Mouse (Mus musculus) CH12.LX (cell line): ENCODE results near the gene F2. TPM values are rescaled to one million over a fixed set of nuclear protein-coding genes. Genes with fewer than 3 reads are reported as not detected.

Experiments used
- DNase-seq: peaks from one replicate; pipeline ENCODE4 v3.0.0-alpha.2; 2013; ENCODE audit errors: extremely low read depth
- H3K27ac ChIP-seq: 2 replicates; pipeline ENCODE4 v1.5.1; 2012; ENCODE audit warnings: low read depth, mild to moderate bottlenecking, control low read depth, moderate library complexity; ENCODE audit not compliant: insufficient read depth
- H3K27me3 ChIP-seq: replicated peaks from 2 replicates; pipeline ENCODE3; 2012; ENCODE audit warnings: inconsistent platforms
- H3K36me3 ChIP-seq, 2 experiments: replicated peaks in 1 of 2; 2 replicates each; pipeline versions ENCODE3 to v1.6.1; 2012; ENCODE audit warnings: inconsistent platforms in 1 of 2, low read length in 1 of 2, mild to moderate bottlenecking in 1 of 2, mixed read lengths in 1 of 2, moderate library complexity in 1 of 2; ENCODE audit not compliant: control insufficient read depth in 1 of 2, insufficient read depth in 1 of 2
- H3K4me1 ChIP-seq, 2 experiments: 2 replicates each; pipeline ENCODE4 v1.6.1; 2012; ENCODE audit warnings: inconsistent platforms in 1 of 2, moderate library complexity in 1 of 2; ENCODE audit not compliant: insufficient read depth in 2 of 2, control insufficient read depth in 1 of 2
- H3K4me2 ChIP-seq: 2 replicates; pipeline ENCODE4 v1.6.1; 2012; ENCODE audit warnings: low read depth, mild to moderate bottlenecking, control low read depth; ENCODE audit not compliant: poor library complexity, insufficient read depth, severe bottlenecking
- H3K4me3 ChIP-seq, 3 experiments: fragments of 150-350 bp in 1 of 3; sonication (generic) in 1 of 3; replicated peaks in 1 of 3; 2 replicates each; pipeline versions ENCODE3 to v1.5.1; 2011 to 2012; ENCODE audit warnings: low read depth in 2 of 3, low read length in 2 of 3, mild to moderate bottlenecking in 2 of 3, moderate library complexity in 2 of 3, control low read depth in 1 of 3, improper control_type of control experiment in 1 of 3, inconsistent platforms in 1 of 3, mixed read lengths in 1 of 3; ENCODE audit not compliant: poor library complexity in 1 of 3
- H3K79me2 ChIP-seq: replicated peaks from 2 replicates; pipeline ENCODE4 v1.6.1; 2012; ENCODE audit warnings: mild to moderate bottlenecking, moderate library complexity; ENCODE audit not compliant: control insufficient read depth, poor library complexity, insufficient read depth, severe bottlenecking; ENCODE audit errors: extremely low read depth
- H3K9ac ChIP-seq: 2 replicates; pipeline ENCODE4 v1.6.1; 2012; ENCODE audit warnings: low read depth, mild to moderate bottlenecking, control low read depth, moderate library complexity; ENCODE audit not compliant: insufficient read depth
- H3K9me3 ChIP-seq: replicated peaks from 2 replicates; pipeline ENCODE3; 2012; ENCODE audit warnings: low read length, inconsistent platforms, mixed read lengths
- BHLHE40 ChIP-seq: IDR thresholded peaks from 2 replicates; pipeline ENCODE4 v1.6.1; 2011; ENCODE audit warnings: mild to moderate bottlenecking, low read depth, low read length, improper control_type of control experiment
- CHD1 ChIP-seq: IDR thresholded peaks from 2 replicates; pipeline ENCODE4 v1.6.1; 2012; ENCODE audit warnings: low read depth, low read length, improper control_type of control experiment, inconsistent platforms
- CHD2 ChIP-seq: IDR thresholded peaks from 2 replicates; pipeline ENCODE4 v1.6.1; 2011; ENCODE audit warnings: low read length, improper control_type of control experiment
- CTCF ChIP-seq, 2 experiments: IDR thresholded peaks in 1 of 2; conservative IDR thresholded peaks in 1 of 2; 2 replicates each; pipeline ENCODE4 v1.5.1; 2011 to 2012; ENCODE audit warnings: low read depth in 2 of 2, low read length in 2 of 2, improper control_type of control experiment in 1 of 2, inconsistent platforms in 1 of 2, mild to moderate bottlenecking in 1 of 2, moderate library complexity in 1 of 2
- ELF1 ChIP-seq: IDR thresholded peaks from 2 replicates; pipeline ENCODE4 v1.6.1; 2014; ENCODE audit warnings: low read depth, mild to moderate bottlenecking, inconsistent platforms, low read length, improper control_type of control experiment
- ETS1 ChIP-seq: conservative IDR thresholded peaks from 2 replicates; pipeline ENCODE4 v1.6.1; 2012; ENCODE audit warnings: low read depth, mild to moderate bottlenecking, inconsistent platforms, low read length, improper control_type of control experiment, moderate library complexity
- GABPA ChIP-seq: IDR thresholded peaks from 2 replicates; pipeline ENCODE4 v1.6.1; 2012; ENCODE audit warnings: low read depth, low read length, improper control_type of control experiment, inconsistent platforms; ENCODE audit not compliant: insufficient replicate concordance
- HCFC1 ChIP-seq: IDR thresholded peaks from 2 replicates; pipeline ENCODE4 v1.6.1; 2012; ENCODE audit warnings: low read depth, mild to moderate bottlenecking, inconsistent platforms, low read length, improper control_type of control experiment
- KAT2A ChIP-seq: IDR thresholded peaks from 2 replicates; pipeline ENCODE4 v1.6.1; 2012; ENCODE audit warnings: low read length, improper control_type of control experiment, inconsistent platforms; ENCODE audit not compliant: insufficient replicate concordance
- MAX ChIP-seq: IDR thresholded peaks from 2 replicates; pipeline ENCODE4 v1.6.1; 2011; ENCODE audit warnings: low read length, improper control_type of control experiment
- MXI1 ChIP-seq: IDR thresholded peaks from 2 replicates; pipeline ENCODE4 v1.6.1; 2011; ENCODE audit warnings: mild to moderate bottlenecking, low read depth, low read length, improper control_type of control experiment
- MYC ChIP-seq: IDR thresholded peaks from 2 replicates; pipeline ENCODE4 v1.6.1; 2011; ENCODE audit warnings: low read depth, mild to moderate bottlenecking, improper control_type of control experiment, low read length
- NELFE ChIP-seq: IDR thresholded peaks from 2 replicates; pipeline ENCODE4 v1.6.1; 2011; ENCODE audit warnings: low read depth, low read length, improper control_type of control experiment
- PAX5 ChIP-seq: IDR thresholded peaks from 2 replicates; pipeline ENCODE4 v1.6.1; 2012; ENCODE audit warnings: low read length, inconsistent platforms, mixed read lengths
- POLR2AphosphoS2 ChIP-seq: IDR thresholded peaks from 2 replicates; pipeline ENCODE4 v1.6.1; 2011; ENCODE audit warnings: low read depth, low read length, improper control_type of control experiment
- RAD21 ChIP-seq: IDR thresholded peaks from 2 replicates; pipeline ENCODE4 v1.6.1; 2011; ENCODE audit warnings: low read depth, mild to moderate bottlenecking, low read length, improper control_type of control experiment, moderate library complexity
- SIN3A ChIP-seq: IDR thresholded peaks from 2 replicates; pipeline ENCODE4 v1.6.1; 2012; ENCODE audit warnings: low read length, improper control_type of control experiment, inconsistent platforms
- SMC3 ChIP-seq: IDR thresholded peaks from 2 replicates; pipeline ENCODE4 v1.6.1; 2011; ENCODE audit warnings: low read depth, low read length, improper control_type of control experiment
- TBP ChIP-seq: conservative IDR thresholded peaks from 2 replicates; pipeline ENCODE4 v1.6.1; 2011; ENCODE audit warnings: low read depth, low read length, improper control_type of control experiment
- UBTF ChIP-seq: IDR thresholded peaks from 2 replicates; pipeline ENCODE4 v1.6.1; 2012; ENCODE audit warnings: low read depth, mild to moderate bottlenecking, inconsistent platforms, low read length, improper control_type of control experiment, moderate library complexity
- USF1 ChIP-seq: IDR thresholded peaks from 2 replicates; pipeline ENCODE4 v1.6.1; 2014; ENCODE audit warnings: low read depth, mild to moderate bottlenecking, inconsistent platforms, low read length, improper control_type of control experiment
- USF2 ChIP-seq: conservative IDR thresholded peaks from 2 replicates; pipeline ENCODE4 v1.6.1; 2011; ENCODE audit warnings: low read depth, low read length, improper control_type of control experiment
- ZC3H11A ChIP-seq: IDR thresholded peaks from 2 replicates; pipeline ENCODE4 v1.6.1; 2012; ENCODE audit warnings: low read depth, mild to moderate bottlenecking, inconsistent platforms, low read length, improper control_type of control experiment
- ZKSCAN1 ChIP-seq: IDR thresholded peaks from 2 replicates; pipeline ENCODE4 v1.6.1; 2012; ENCODE audit warnings: low read depth, inconsistent platforms, low read length, improper control_type of control experiment, borderline replicate concordance
- ZMIZ1 ChIP-seq: IDR thresholded peaks from 2 replicates; pipeline ENCODE4 v1.6.1; 2012; ENCODE audit warnings: low read depth, mild to moderate bottlenecking, inconsistent platforms, low read length, improper control_type of control experiment
- dilution Hi-C: fragments of 300-500 bp; cut with MboI; formaldehyde crosslinking; loops from 2 replicates; pipeline ENCODE4 v1.14.3; 2020; ENCODE audit warnings: low sequenced_read_pairs; ENCODE audit not compliant: extremely low pct_unique_long_range_greater_than_20kb, extremely low pct_ligation_motif_present
- in situ Hi-C: fragments of 300-500 bp; cut with MboI; formaldehyde crosslinking; loops from 3 replicates; pipeline ENCODE4 v1.14.3; 2019; ENCODE audit warnings: low sequenced_read_pairs, low pct_ligation_motif_present, low pct_unique_long_range_greater_than_20kb, mixed read lengths
- polyA plus RNA-seq: library from polyadenylated mRNA; unstranded; fragments of >175 nt; gene quantifications from 2 replicates; pipeline ENCODE4 v1.2.1, GENCODE M21; 2012; ENCODE audit warnings: low read depth; ENCODE audit not compliant: insufficient read length
- total RNA-seq, 2 experiments: library from RNA; depleted of rRNA; stranded (reverse); fragments of 300-350 nt in 1 of 2; fragments of >200 nt in 1 of 2; gene quantifications; 2 replicates each; pipeline ENCODE4 v1.2.3; 2012 to 2014

Gene F2
- total and polyA plus RNA-seq, 3 experiments = 0.04 TPM; not detected in 2

GRCm38 (mm10) chr2:91629682-91630081 lies 6.5 kb downstream of the F2 start:
- Histone ChIP-seq H3K9ac (no peak overlapping the region), H3K4me1 (no peaks in the 10 kb centered on the region; a peak in 1 of 4 replicates)
- no peak for DNase-seq

GRCm38 (mm10) chr2:91628171-91628570 lies 8.0 kb downstream of the F2 start:
- TF ChIP-seq KAT2A = no peak
- TF ChIP-seq PAX5 = no peak
- no peak for TF ChIP-seq GABPA
- TF ChIP-seq ELF1 = no peak
- no peak for TF ChIP-seq MXI1
- TF ChIP-seq CHD1 = no peak
- TF ChIP-seq USF1 = no peak
- dilution Hi-C loops (no loop called here), in situ Hi-C loops (no loop called here)
- Histone ChIP-seq H3K27me3 (peaks cover 2% of the 10 kb centered on the region), H3K9me3 (no peaks in the 10 kb centered on the region), H3K4me3 (no peak overlapping the region), H3K79me2 (no peaks in the 10 kb centered on the region), H3K27ac (no peak overlapping the region), H3K4me1 (no peaks in the 10 kb centered on the region; a peak in 1 of 4 replicates), H3K9ac (no peak overlapping the region), H3K36me3 (peaks cover 0 to 14% of the 10 kb centered on the region in 2 experiments), H3K4me2 (no peak overlapping the region)
- no peak for DNase-seq

More at GRCm38 (mm10) chr2:91629682-91630081, 6.5 kb downstream of the F2 start:
- dilution Hi-C loops = no loop called here
- no peaks in the 10 kb centered on the region for H3K9me3 ChIP-seq
- TF ChIP-seq ZKSCAN1 (no peak), MYC (no peak), CTCF (conservative IDR thresholded peaks at IDR 0.05 in 1 of 2, IDR thresholded peaks at IDR 0.05 in 1 of 2; ENCODE audit: low read depth in 2 of 2, low read length in 2 of 2) (peak in 1 of 2 experiments; percentile 32; a peak in 2 of 4 replicates), USF2 (no peak), MAX (no peak), CHD1 (no peak), RAD21 (no peak), CHD2 (no peak)
- no peaks in the 10 kb centered on the region for H3K79me2 ChIP-seq
- peaks cover 0 to 7% of the 10 kb centered on the region in 2 experiments for H3K36me3 ChIP-seq
- peaks cover 2% of the 10 kb centered on the region for H3K27me3 ChIP-seq
- no peak overlapping the region for H3K4me3 ChIP-seq
- in situ Hi-C loops = no loop called here
- no peak overlapping the region for H3K27ac ChIP-seq
- no peak overlapping the region for H3K4me2 ChIP-seq

- no peaks in the 10 kb centered on the region for H3K79me2 ChIP-seq
- no peak overlapping the region for H3K9ac ChIP-seq
- H3K4me1 ChIP-seq = no peaks in the 10 kb centered on the region; a peak in 1 of 4 replicates
- TF ChIP-seq HCFC1 = no peak
- TF ChIP-seq GABPA = no peak
- no peak for TF ChIP-seq TBP
- TF ChIP-seq ZMIZ1 = no peak
- TF ChIP-seq BHLHE40 = no peak
- no peak for TF ChIP-seq POLR2AphosphoS2
- TF ChIP-seq ZKSCAN1 = no peak
- no peak for TF ChIP-seq UBTF
- TF ChIP-seq ELF1 = no peak
- no peak for TF ChIP-seq NELFE
- TF ChIP-seq SMC3 = no peak
- no peak for TF ChIP-seq USF1
- no peak for TF ChIP-seq SIN3A
- no peak for TF ChIP-seq CHD2
- no peak for TF ChIP-seq ETS1
- TF ChIP-seq ZC3H11A = no peak
- no peak for TF ChIP-seq CHD1
- no peak for TF ChIP-seq MXI1
- no peak overlapping the region for H3K4me3 ChIP-seq
- in situ Hi-C loops = no loop called here
- H3K27me3 ChIP-seq = peaks cover 2% of the 10 kb centered on the region
- H3K9me3 ChIP-seq = no peaks in the 10 kb centered on the region
- dilution Hi-C loops = no loop called here
- no peak overlapping the region for H3K27ac ChIP-seq
- H3K36me3 ChIP-seq = peaks cover 2 to 20% of the 10 kb centered on the region in 2 experiments
- H3K4me2 ChIP-seq = no peak overlapping the region
- no peak for DNase-seq
Measured at GRCm38 (mm10) chr2:91627486-91627885, 8.7 kb downstream of the F2 start.
